Mouse (Mus musculus) embryonic facial prominence, embryonic 12.5 days (tissue): ENCODE measurements around the gene Selplg. TPM values are rescaled to one million over a fixed set of nuclear protein-coding genes. Genes with fewer than 3 reads are reported as not detected.

ENCODE experiments used
- ATAC-seq: fragments of 200-750 bp; cut with Nextera tagmentation; 2 replicates; pipeline ENCODE4 v1.8.0; 2017; ENCODE audit not compliant: insufficient number of reproducible peaks, insufficient read depth, low FRiP score, low TSS enrichment
- H3K27ac ChIP-seq: fragments of 300-500 bp; sonication (generic); 2 replicates; pipeline ENCODE4 v1.5.1; 2016; ENCODE audit warnings: mild to moderate bottlenecking
- H3K27me3 ChIP-seq: fragments of 300-500 bp; sonication (generic); 2 replicates; pipeline ENCODE4 v1.6.1; 2016; ENCODE audit warnings: mild to moderate bottlenecking, moderate library complexity
- H3K36me3 ChIP-seq: fragments of 300-500 bp; sonication (generic); 2 replicates; pipeline ENCODE4 v1.6.1; 2016; ENCODE audit warnings: mild to moderate bottlenecking
- H3K4me1 ChIP-seq: fragments of 300-500 bp; sonication (generic); 2 replicates; pipeline ENCODE4 v1.6.1; 2016
- H3K4me2 ChIP-seq: fragments of 300-500 bp; sonication (generic); replicated peaks from 2 replicates; pipeline ENCODE4 v1.6.1; 2016; ENCODE audit warnings: mild to moderate bottlenecking, moderate library complexity
- H3K4me3 ChIP-seq: fragments of 300-500 bp; sonication (generic); 2 replicates; pipeline ENCODE4 v1.5.1; 2016; ENCODE audit warnings: mild to moderate bottlenecking
- H3K9ac ChIP-seq: fragments of 300-500 bp; sonication (generic); 2 replicates; pipeline ENCODE4 v1.6.1; 2016; ENCODE audit warnings: mild to moderate bottlenecking, moderate library complexity
- H3K9me3 ChIP-seq: fragments of 300-500 bp; sonication (generic); 2 replicates; pipeline ENCODE4 v1.6.1; 2016; ENCODE audit warnings: mild to moderate bottlenecking, moderate library complexity
- WGBS: fragments of 180-500 bp; shearing (Covaris S2); methylation state at CpG from one replicate; pipeline ENCODE4 v1.1.7; 2016; 5-methylcytosine and 5-hydroxymethylcytosine counted together
- polyA plus RNA-seq: library from polyadenylated mRNA; unstranded; fragments of >200 nt; fragmentation: Nextera tagmentation; extraction: Ambion mirVana; gene quantifications from 2 replicates; pipeline ENCODE4 v1.2.1, GENCODE M21; 2016

Selplg gene
- polyA plus RNA-seq, 1 experiment from 2014 or later: 1.5 TPM

- Histone ChIP-seq H3K9ac (peak overlapping the region; percentile 8; the same call in 1 of the 2 replicates), H3K9me3 (no peaks in the 10 kb centered on the region), H3K27ac (no peak overlapping the region), H3K4me1 (peaks cover 20% of the 10 kb centered on the region), H3K36me3 (peaks cover 23% of the 10 kb centered on the region), H3K4me3 (no peak overlapping the region), H3K27me3 (no peaks in the 10 kb centered on the region), H3K4me2 (no peak overlapping the region)
- ATAC-seq: no peak
- WGBS: 85% methylated on average over 10 of the region's 10 CpGs
Observed at GRCm38 (mm10) chr5:113853541-113853940, 21.1 kb upstream of the Selplg start.

- WGBS: 93% methylated on average over 7 of the region's 7 CpGs
- H3K27me3 ChIP-seq: no peaks in the 10 kb centered on the region
- H3K4me3 ChIP-seq: no peak overlapping the region
- no peak overlapping the region for H3K4me2 ChIP-seq
- no peaks in the 10 kb centered on the region for H3K9me3 ChIP-seq
- H3K4me1 ChIP-seq: peaks cover 20% of the 10 kb centered on the region
- ATAC-seq: no peak
- no peak overlapping the region for H3K9ac ChIP-seq
- H3K36me3 ChIP-seq: peaks cover 32% of the 10 kb centered on the region
- H3K27ac ChIP-seq: no peak overlapping the region
Observed at GRCm38 (mm10) chr5:113852463-113852862, 20.0 kb upstream of the Selplg start.

- Histone ChIP-seq H3K4me1 (peaks cover 4% of the 10 kb centered on the region), H3K36me3 (peaks cover 49% of the 10 kb centered on the region), H3K4me2 (no peak overlapping the region), H3K4me3 (no peak overlapping the region), H3K9ac (no peak overlapping the region), H3K27me3 (no peaks in the 10 kb centered on the region), H3K27ac (no peak overlapping the region), H3K9me3 (no peaks in the 10 kb centered on the region)
- 85% methylated on average over 8 of the region's 8 CpGs for WGBS
- ATAC-seq: no peak
Observed at GRCm38 (mm10) chr5:113850680-113851230, 18.3 kb upstream of the Selplg start.

- no peak overlapping the region for H3K4me2 ChIP-seq
- no peak for ATAC-seq
- no peak overlapping the region for H3K4me3 ChIP-seq
- H3K9ac ChIP-seq: no peak overlapping the region
- H3K27me3 ChIP-seq: no peaks in the 10 kb centered on the region
- H3K27ac ChIP-seq: no peak overlapping the region
- peaks cover 76% of the 10 kb centered on the region for H3K36me3 ChIP-seq
- WGBS: 87% methylated on average over 9 of the region's 9 CpGs
- H3K9me3 ChIP-seq: no peaks in the 10 kb centered on the region
- H3K4me1 ChIP-seq: no peaks in the 10 kb centered on the region
Observed at GRCm38 (mm10) chr5:113847636-113848035, 15.2 kb upstream of the Selplg start.

- Histone ChIP-seq H3K27ac (no peak overlapping the region), H3K27me3 (no peaks in the 10 kb centered on the region), H3K9ac (no peak overlapping the region), H3K9me3 (no peaks in the 10 kb centered on the region), H3K4me1 (no peaks in the 10 kb centered on the region), H3K36me3 (peaks cover 86% of the 10 kb centered on the region), H3K4me3 (no peak overlapping the region), H3K4me2 (no peak overlapping the region)
- ATAC-seq: no peak
- 93% methylated on average over 8 of the region's 8 CpGs for WGBS
Observed at GRCm38 (mm10) chr5:113846656-113847055, 14.2 kb upstream of the Selplg start.

GRCm38 (mm10) chr5:113845627-113846026, 13.2 kb upstream of the Selplg start:
- ATAC-seq: no peak
- Histone ChIP-seq H3K9ac (no peak overlapping the region), H3K9me3 (no peaks in the 10 kb centered on the region), H3K4me1 (no peaks in the 10 kb centered on the region), H3K4me2 (no peak overlapping the region), H3K27me3 (no peaks in the 10 kb centered on the region), H3K27ac (no peak overlapping the region), H3K4me3 (no peak overlapping the region), H3K36me3 (peaks cover 84% of the 10 kb centered on the region)
- 89% methylated on average over 8 of the region's 8 CpGs for WGBS

- no peaks in the 10 kb centered on the region for H3K27me3 ChIP-seq
- H3K36me3 ChIP-seq: peaks cover 75% of the 10 kb centered on the region
- 61% methylated on average over 7 of the region's 7 CpGs for WGBS
- H3K9ac ChIP-seq: no peak overlapping the region
- no peak for ATAC-seq
- H3K27ac ChIP-seq: no peak overlapping the region
- H3K4me2 ChIP-seq: no peak overlapping the region
- no peaks in the 10 kb centered on the region for H3K9me3 ChIP-seq
- H3K4me1 ChIP-seq: no peaks in the 10 kb centered on the region
- no peak overlapping the region for H3K4me3 ChIP-seq
Observed at GRCm38 (mm10) chr5:113844721-113845120, 12.3 kb upstream of the Selplg start.

GRCm38 (mm10) chr5:113844106-113844505, 11.7 kb upstream of the Selplg start:
- Histone ChIP-seq H3K9ac (no peak overlapping the region), H3K4me2 (no peak overlapping the region), H3K27ac (no peak overlapping the region), H3K27me3 (no peaks in the 10 kb centered on the region), H3K36me3 (peaks cover 69% of the 10 kb centered on the region), H3K9me3 (no peaks in the 10 kb centered on the region), H3K4me1 (no peaks in the 10 kb centered on the region), H3K4me3 (no peak overlapping the region)
- 71% methylated on average over 15 of the region's 15 CpGs for WGBS
- no peak for ATAC-seq

GRCm38 (mm10) chr5:113842906-113843305, 10.5 kb upstream of the Selplg start:
- 88% methylated on average over 9 of the region's 9 CpGs for WGBS
- H3K9me3 ChIP-seq: no peaks in the 10 kb centered on the region
- H3K27me3 ChIP-seq: no peaks in the 10 kb centered on the region
- ATAC-seq: no peak
- H3K4me1 ChIP-seq: no peaks in the 10 kb centered on the region
- H3K36me3 ChIP-seq: peaks cover 61% of the 10 kb centered on the region
- no peak overlapping the region for H3K27ac ChIP-seq
- no peak overlapping the region for H3K4me2 ChIP-seq
- no peak overlapping the region for H3K9ac ChIP-seq
- H3K4me3 ChIP-seq: no peak overlapping the region

- Histone ChIP-seq H3K4me3 (no peak overlapping the region), H3K4me1 (no peaks in the 10 kb centered on the region), H3K27me3 (no peaks in the 10 kb centered on the region), H3K9ac (no peak overlapping the region), H3K4me2 (no peak overlapping the region), H3K27ac (no peak overlapping the region), H3K36me3 (peaks cover 54% of the 10 kb centered on the region), H3K9me3 (no peaks in the 10 kb centered on the region)
- WGBS: 88% methylated on average over 9 of the region's 9 CpGs
- ATAC-seq: no peak
Observed at GRCm38 (mm10) chr5:113842244-113842643, 9.8 kb upstream of the Selplg start.

GRCm38 (mm10) chr5:113841243-113842225, 9.1 kb upstream of the Selplg start:
- WGBS: 82% methylated on average over 23 of the region's 23 CpGs
- peaks cover 47% of the 10 kb centered on the region for H3K36me3 ChIP-seq

GRCm38 (mm10) chr5:113840443-113840842, 8.0 kb upstream of the Selplg start:
- no peaks in the 10 kb centered on the region for H3K4me1 ChIP-seq
- no peak overlapping the region for H3K27ac ChIP-seq
- WGBS: 92% methylated on average over 4 of the region's 4 CpGs
- no peak for ATAC-seq
- H3K27me3 ChIP-seq: no peaks in the 10 kb centered on the region
- H3K9ac ChIP-seq: no peak overlapping the region
- H3K4me2 ChIP-seq: no peak overlapping the region
- H3K36me3 ChIP-seq: peaks cover 36% of the 10 kb centered on the region
- H3K9me3 ChIP-seq: no peaks in the 10 kb centered on the region
- H3K4me3 ChIP-seq: no peak overlapping the region

More at GRCm38 (mm10) chr5:113841243-113842225, 9.1 kb upstream of the Selplg start:
- H3K9me3 ChIP-seq: no peaks in the 10 kb centered on the region
- H3K4me2 ChIP-seq: no peak overlapping the region
- H3K27me3 ChIP-seq: no peaks in the 10 kb centered on the region
- no peak overlapping the region for H3K27ac ChIP-seq
- H3K4me1 ChIP-seq: no peaks in the 10 kb centered on the region
- no peak overlapping the region for H3K9ac ChIP-seq
- no peak for ATAC-seq
- no peak overlapping the region for H3K4me3 ChIP-seq
